Mouse (Mus musculus) CH12.LX (cell line): Measurements from ENCODE around the gene Hs3st3b1.

Experiments
- CHD1 ChIP-seq: IDR thresholded peaks from 2 replicates; pipeline ENCODE4 v1.6.1; 2012; ENCODE audit warnings: low read depth, low read length, improper control_type of control experiment, inconsistent platforms
- CTCF ChIP-seq, 2 experiments: IDR thresholded peaks in 1 of 2; conservative IDR thresholded peaks in 1 of 2; 2 replicates each; pipeline ENCODE4 v1.5.1; 2011 to 2012; ENCODE audit warnings: low read depth in 2 of 2, low read length in 2 of 2, improper control_type of control experiment in 1 of 2, inconsistent platforms in 1 of 2, mild to moderate bottlenecking in 1 of 2, moderate library complexity in 1 of 2
- E2F4 ChIP-seq: IDR thresholded peaks from 2 replicates; pipeline ENCODE4 v1.6.1; 2011; ENCODE audit warnings: low read depth, low read length, improper control_type of control experiment; ENCODE audit not compliant: insufficient replicate concordance
- MAX ChIP-seq: IDR thresholded peaks from 2 replicates; pipeline ENCODE4 v1.6.1; 2011; ENCODE audit warnings: low read length, improper control_type of control experiment
- MAZ ChIP-seq: IDR thresholded peaks from 2 replicates; pipeline ENCODE4 v1.6.1; 2012; ENCODE audit warnings: low read depth, mild to moderate bottlenecking, inconsistent platforms, low read length, improper control_type of control experiment, moderate library complexity
- NELFE ChIP-seq: IDR thresholded peaks from 2 replicates; pipeline ENCODE4 v1.6.1; 2011; ENCODE audit warnings: low read depth, low read length, improper control_type of control experiment
- POLR2A ChIP-seq: IDR thresholded peaks from 2 replicates; pipeline ENCODE4 v1.6.1; 2011; ENCODE audit warnings: low read depth, mild to moderate bottlenecking, improper control_type of control experiment, low read length
- POLR2AphosphoS2 ChIP-seq: IDR thresholded peaks from 2 replicates; pipeline ENCODE4 v1.6.1; 2011; ENCODE audit warnings: low read depth, low read length, improper control_type of control experiment
- ZKSCAN1 ChIP-seq: IDR thresholded peaks from 2 replicates; pipeline ENCODE4 v1.6.1; 2012; ENCODE audit warnings: low read depth, inconsistent platforms, low read length, improper control_type of control experiment, borderline replicate concordance

- no peak for TF ChIP-seq E2F4
- TF ChIP-seq MAZ: no peak
- no peak for TF ChIP-seq POLR2AphosphoS2
- no peak for TF ChIP-seq CTCF (conservative IDR thresholded peaks at IDR 0.05 in 1 of 2, IDR thresholded peaks at IDR 0.05 in 1 of 2; ENCODE audit: low read depth in 2 of 2, low read length in 2 of 2)
- TF ChIP-seq POLR2A: no peak
- TF ChIP-seq NELFE: no peak
- TF ChIP-seq ZKSCAN1: no peak
- no peak for TF ChIP-seq CHD1
- no peak for TF ChIP-seq MAX
Observed at GRCm38 (mm10) chr11:63965437-63965836, 43.3 kb upstream of the Hs3st3b1 start.
